Mouse (Mus musculus): Measurements from ENCODE around the gene Sdhaf1.
A peak's percentile ranks its signal among the peaks of the same experiment; 100 is the strongest.

Sdhaf1 gene

DNA sequence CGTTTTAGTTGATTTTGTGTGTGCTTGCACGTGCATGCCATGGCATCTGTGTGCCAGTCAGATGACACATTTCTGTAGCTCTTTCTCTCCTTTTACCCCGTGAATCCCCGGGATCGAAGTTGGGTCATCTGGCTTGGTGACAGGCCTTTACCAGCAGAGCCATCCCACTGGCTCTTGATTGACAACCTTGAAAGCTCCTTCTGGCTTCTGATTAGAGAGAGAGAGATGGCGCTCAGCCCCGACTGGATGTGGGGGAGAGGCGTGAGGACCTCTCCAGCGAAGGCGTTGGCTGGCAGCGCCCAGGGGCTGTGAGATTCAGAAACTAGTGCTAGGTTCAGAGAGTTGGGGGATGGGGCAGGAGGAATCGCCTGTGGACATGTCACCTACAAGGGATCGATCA lies 29.9 kb downstream of the Sdhaf1 start:
- no peak for DNase-seq (ENCODE audit: low spot score)

- DNase-seq (ENCODE audit: low spot score): peak; percentile 91
Measured at GRCm38 (mm10) chr7:30291215-30292131, 32.2 kb downstream of the Sdhaf1 start, which contains the start of gene Clip3. Gene Clip3 (plus strand): TSS chr7:30291728.

DNA sequence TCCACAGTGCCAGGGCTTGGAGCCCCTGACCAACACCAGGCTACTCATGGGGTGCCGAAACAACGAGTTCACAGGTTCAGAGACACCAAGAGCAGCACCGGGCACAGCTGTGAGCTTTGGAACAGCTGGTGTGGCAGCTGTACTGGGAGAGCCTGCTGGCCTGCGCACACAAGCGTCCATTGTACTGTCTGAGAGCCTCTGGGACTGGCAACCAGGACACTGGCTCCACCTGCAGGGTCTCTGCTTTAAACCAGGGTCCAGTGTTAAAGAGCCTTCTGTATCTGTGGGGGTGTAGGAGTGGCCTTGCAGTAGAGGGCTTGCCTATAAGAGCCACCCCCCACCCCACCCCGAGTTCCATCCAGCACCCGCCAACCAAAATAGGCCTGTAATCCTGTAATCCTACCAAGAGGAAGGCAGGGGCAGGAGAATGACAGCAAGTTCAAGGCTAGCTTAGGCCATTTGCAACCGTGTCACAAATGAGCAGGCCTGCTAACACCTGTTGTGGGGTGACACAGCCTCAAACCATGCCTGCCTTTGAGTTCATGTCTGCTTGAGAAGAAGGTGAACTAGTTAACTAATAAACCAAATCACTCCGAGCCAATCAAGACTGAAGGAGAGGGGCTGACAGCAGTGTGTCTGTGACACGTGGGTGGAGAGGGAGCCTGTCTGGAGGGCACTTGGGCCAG lies 33.8 kb downstream of the Sdhaf1 start:
- DNase-seq (ENCODE audit: low spot score): peak; percentile 70

DNA sequence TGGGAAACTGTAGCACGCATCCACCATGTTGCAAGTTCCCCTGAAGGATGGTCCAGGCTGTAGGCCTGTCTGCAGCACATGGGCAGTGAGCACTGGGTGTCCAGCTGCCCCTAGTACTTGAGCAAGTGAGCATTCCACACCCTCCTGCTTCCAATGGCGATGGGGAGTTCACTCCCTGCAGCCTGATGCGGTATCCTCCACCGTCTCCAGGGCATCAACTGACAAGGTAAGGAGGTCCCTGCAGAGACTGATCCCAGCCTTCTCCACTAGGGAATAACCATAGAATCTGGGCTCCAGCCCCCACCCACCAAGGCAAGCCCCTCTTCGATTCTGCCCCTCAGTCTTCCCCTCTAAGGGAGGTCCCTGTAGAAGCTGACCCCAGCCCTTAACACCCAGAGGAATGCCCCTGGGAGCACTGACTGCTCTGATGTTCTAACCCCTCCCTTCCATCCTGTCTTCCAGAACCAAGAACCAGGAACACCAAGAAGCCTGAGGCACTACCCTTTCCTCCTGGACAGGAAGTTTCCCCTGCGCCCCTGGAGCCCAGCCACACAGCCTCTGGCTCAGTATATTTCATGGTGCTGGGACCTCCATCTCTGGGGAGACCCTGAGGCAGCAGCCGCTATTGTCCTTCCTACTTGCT lies 34.5 kb downstream of the Sdhaf1 start:
- DNase-seq (ENCODE audit: low spot score): no peak

- DNase-seq (ENCODE audit: low spot score): no peak
Measured at GRCm38 (mm10) chr7:30288046-30288445, 35.6 kb downstream of the Sdhaf1 start.

DNA sequence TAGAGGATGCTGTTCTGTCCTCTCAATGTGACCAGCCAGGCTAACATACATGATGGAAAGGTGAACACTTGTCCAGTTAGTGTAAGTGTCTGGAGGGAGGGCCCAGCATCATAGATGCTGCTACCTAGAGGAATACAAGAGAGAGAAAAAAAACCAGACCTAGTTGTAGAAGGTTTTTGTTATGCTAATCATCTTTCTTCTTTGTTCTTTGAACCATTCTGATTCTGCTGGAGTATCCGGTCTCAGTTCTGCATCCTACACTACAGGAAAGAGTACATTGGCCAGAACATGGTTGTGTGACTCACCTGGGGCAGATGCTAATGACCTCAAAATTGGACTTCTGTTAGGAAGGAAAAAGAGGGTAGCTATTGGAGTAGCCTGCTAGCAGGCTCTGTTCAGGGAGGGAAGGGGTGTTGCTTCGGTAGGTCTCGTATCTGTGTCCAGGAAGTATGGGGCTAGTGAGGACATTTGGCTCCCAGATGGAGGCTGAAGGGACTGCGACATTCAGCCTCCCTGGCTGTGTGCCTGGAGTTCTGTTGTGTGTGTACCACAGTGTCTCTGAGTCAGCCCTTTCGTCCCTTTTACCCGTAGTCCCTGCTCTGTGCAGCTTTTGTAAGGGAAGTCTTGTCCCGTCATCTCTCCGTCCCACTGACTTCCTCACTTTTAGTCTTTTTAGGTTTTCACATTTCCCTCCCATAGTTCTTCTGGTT lies 36.8 kb downstream of the Sdhaf1 start:
- no peak for DNase-seq (ENCODE audit: low spot score)

- DNase-seq (ENCODE audit: low spot score): no peak
Measured at GRCm38 (mm10) chr7:30282740-30283139, 41.0 kb downstream of the Sdhaf1 start.

- no peak for DNase-seq (ENCODE audit: low spot score)
Measured at GRCm38 (mm10) chr7:30281522-30281921, 42.2 kb downstream of the Sdhaf1 start.

DNA sequence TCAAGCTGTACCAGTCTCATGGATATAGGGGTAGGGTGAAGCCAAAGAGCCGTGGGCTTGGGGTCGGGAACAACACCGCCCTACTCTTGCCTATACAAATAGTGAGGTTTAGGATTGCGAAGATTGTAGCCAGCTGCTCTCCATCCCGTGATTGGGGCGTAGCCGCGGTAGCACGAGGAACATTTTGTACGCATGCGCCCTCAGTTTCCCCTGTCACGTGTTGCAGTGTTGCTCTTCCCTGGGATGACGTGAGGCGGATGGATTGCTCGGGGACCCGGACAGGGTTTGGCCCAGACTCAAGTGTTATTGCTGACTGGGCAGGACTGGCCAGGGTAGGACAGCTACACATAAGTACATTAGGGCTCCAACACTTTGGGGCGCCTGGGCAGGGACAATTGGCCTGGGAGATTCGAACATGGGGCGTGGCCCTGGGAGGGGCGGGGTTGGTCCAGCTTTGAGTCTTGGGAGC lies 43.0 kb downstream of the Sdhaf1 start:
- peak; percentile 91 for DNase-seq (ENCODE audit: low spot score)

DNA sequence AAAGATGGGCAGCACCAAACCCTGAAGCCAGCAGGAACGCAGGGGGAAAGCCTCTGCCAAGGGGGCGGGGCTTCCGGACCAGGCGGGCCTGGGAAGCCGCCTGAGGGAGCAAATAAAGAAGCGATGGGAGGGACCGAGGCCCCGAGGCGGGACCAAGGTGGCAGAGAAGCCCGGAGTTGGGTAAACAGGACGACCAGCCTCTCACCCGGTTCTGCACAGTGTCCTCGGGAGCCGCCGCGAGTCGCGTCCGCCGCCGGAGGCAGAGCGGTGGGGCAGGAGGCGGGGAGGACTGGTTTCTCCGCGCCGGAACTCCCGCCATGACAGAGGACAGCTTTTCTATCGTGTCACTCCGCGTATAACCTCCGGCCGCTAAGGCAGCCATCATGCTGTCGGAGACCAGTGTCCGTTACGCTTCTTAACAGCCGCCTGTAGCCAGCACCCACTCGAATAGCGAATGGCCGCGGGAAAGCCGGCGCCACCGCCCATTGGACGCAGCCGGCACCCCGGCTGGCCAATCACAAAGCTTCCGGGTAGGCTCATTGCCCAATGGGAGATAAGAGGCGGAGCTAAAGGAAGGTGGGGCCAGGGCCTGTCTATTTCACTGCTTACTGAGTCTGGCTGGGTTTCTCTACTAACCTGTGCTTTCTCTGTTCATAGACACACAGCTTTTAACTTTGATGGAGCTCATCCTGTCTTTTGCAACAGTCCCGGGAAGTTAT lies 43.6 kb downstream of the Sdhaf1 start, which contains the start of the genes Thap8 and Wdr62:
TSS of gene Thap8 (plus strand) at position 144 of the 719 bp plus-strand sequence.
TSS of gene Wdr62 (minus strand) at position 469 of the 719 bp plus-strand sequence.
- DNase-seq (ENCODE audit: low spot score): peak; percentile 92

GRCm38 (mm10) chr7:30279536-30279935 lies 44.2 kb downstream of the Sdhaf1 start:
- DNase-seq (ENCODE audit: low spot score): no peak

DNA sequence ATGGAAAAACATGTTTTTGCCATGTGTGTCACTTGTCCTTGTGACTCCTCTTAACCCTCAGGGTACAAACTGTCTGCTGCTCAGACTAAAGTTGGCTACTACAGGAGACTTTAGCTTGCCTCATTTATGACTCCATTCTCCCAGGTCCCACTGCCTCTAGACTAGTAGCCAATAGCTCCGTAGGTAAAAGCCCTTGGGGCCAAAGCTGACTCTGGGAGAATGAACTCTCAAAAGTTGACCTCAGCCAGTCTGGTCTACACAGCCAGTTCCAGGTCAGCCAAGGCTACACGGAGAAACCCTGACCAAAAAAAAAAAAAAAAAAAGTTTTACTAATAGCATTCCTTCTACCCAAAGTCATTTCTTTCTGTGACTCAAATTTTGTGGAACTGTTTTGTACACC lies 44.8 kb downstream of the Sdhaf1 start:
- no peak for DNase-seq (ENCODE audit: low spot score)

- DNase-seq (ENCODE audit: low spot score): no peak
Measured at GRCm38 (mm10) chr7:30274383-30274782, 49.3 kb downstream of the Sdhaf1 start.

Data from layer of hippocampus, adult 11-12 months (tissue).